Mouse (Mus musculus) embryonic facial prominence, embryonic 11.5 days (tissue): ENCODE results near the gene Lrrc46. TPM values are rescaled to one million over a fixed set of nuclear protein-coding genes. Genes with fewer than 3 reads are reported as not detected.
A peak's percentile ranks its signal among the peaks of the same experiment; 100 is the strongest.

ENCODE experiments used
- ATAC-seq: fragments of 200-750 bp; cut with Nextera tagmentation; replicated peaks from 2 replicates; pipeline ENCODE4 v1.8.0; 2017; ENCODE audit warnings: low read depth; ENCODE audit not compliant: insufficient number of reproducible peaks, low FRiP score, low TSS enrichment
- DNase-seq: peaks from one replicate; pipeline ENCODE4 v3.0.0-alpha.2; 2015; ENCODE audit warnings: low spot score
- H3K27ac ChIP-seq: fragments of 300-500 bp; sonication (generic); replicated peaks from 2 replicates; pipeline ENCODE4 v1.5.1; 2014; ENCODE audit warnings: mild to moderate bottlenecking, low read depth, low read length, control low read depth
- H3K27me3 ChIP-seq: fragments of 300-500 bp; sonication (generic); 2 replicates; pipeline ENCODE4 v1.6.1; 2014; ENCODE audit warnings: mild to moderate bottlenecking, low read length, moderate library complexity, mixed read lengths; ENCODE audit not compliant: control insufficient read depth, insufficient read depth
- H3K36me3 ChIP-seq: fragments of 300-500 bp; sonication (generic); replicated peaks from 2 replicates; pipeline ENCODE4 v1.6.1; 2014; ENCODE audit warnings: low read depth, mild to moderate bottlenecking, low read length, moderate library complexity, mixed read lengths; ENCODE audit not compliant: control insufficient read depth, insufficient read depth
- H3K4me1 ChIP-seq: fragments of 300-500 bp; sonication (generic); 2 replicates; pipeline ENCODE4 v1.6.1; 2014; ENCODE audit warnings: low read length, mixed read lengths; ENCODE audit not compliant: control insufficient read depth, insufficient read depth
- H3K4me2 ChIP-seq: fragments of 300-500 bp; sonication (generic); 2 replicates; pipeline ENCODE4 v1.6.1; 2014; ENCODE audit warnings: low read depth, mild to moderate bottlenecking, control low read depth, low read length, moderate library complexity
- H3K4me3 ChIP-seq: fragments of 300-500 bp; sonication (generic); 2 replicates; pipeline ENCODE4 v1.5.1; 2014; ENCODE audit warnings: low read depth, low read length, control low read depth
- H3K9ac ChIP-seq: fragments of 300-500 bp; sonication (generic); replicated peaks from 2 replicates; pipeline ENCODE4 v1.6.1; 2014; ENCODE audit warnings: mild to moderate bottlenecking, control low read depth, low read length
- H3K9me3 ChIP-seq: fragments of 300-500 bp; sonication (generic); replicated peaks from 2 replicates; pipeline ENCODE4 v1.6.1; 2016; ENCODE audit warnings: mild to moderate bottlenecking, low read length, inconsistent platforms, mixed read lengths; ENCODE audit not compliant: control insufficient read depth
- WGBS: fragments of 180-500 bp; shearing (Covaris S2); extraction: QIAGEN DNeasy Blood & Tissue Kit; methylation state at CpG from one replicate; pipeline ENCODE4 v1.1.7; 2014; 5-methylcytosine and 5-hydroxymethylcytosine counted together
- polyA plus RNA-seq: library from polyadenylated mRNA; unstranded; fragments of >200 nt; fragmentation: Nextera tagmentation; extraction: Ambion mirVana; gene quantifications from 2 replicates; pipeline ENCODE4 v1.2.1, GENCODE M21; 2014

The Lrrc46 gene
- polyA plus RNA-seq, 1 experiment from 2014 or later, result 1.1 TPM

DNA sequence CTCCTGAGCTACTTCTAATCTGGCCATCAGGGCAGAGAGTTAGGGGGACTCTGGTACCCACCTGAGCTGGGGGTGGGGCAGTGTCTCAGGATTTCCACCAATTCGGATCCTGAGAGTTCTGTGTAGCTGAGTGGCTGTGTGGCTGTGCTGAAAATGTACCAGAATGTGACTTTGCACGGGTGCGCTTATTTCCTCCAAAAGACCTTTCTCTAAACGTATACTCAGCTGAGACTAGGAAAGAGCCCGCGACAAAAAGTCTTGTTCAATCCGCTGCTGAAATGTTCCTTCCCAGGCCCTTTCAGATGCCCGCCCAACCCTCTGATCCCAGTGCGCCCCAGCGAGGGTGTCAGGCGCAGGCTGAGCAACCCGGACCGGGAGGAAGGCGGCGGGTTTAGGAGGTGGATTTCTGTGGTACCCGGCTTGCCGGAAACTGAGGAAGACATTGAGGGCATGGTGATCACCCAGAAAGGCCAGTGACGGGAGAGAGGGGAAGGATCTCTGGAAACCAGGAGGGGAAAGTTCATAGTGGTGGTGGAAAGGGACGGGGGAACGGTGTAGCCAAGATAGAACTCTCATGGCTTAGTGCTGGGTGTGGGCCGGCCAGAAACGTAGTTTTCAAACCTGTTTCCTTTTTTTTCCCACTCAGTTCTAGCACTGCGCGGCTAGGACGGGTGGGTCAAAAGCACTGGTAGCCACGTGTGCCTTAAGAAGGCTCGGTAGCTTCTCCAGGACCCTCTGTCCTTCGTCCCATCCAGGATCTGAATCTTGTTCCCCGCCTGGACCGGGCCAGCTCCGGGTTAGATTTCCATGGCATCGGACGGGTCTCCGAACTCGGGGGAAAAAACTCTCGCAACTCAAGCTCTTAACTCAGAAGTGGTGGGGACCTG is 23.3 kb downstream of the Lrrc46 start:
- Histone ChIP-seq H3K9ac (no peak overlapping the region), H3K27me3 (peaks cover 66% of the 10 kb centered on the region), H3K4me2 (peak overlapping the region; percentile 54), H3K36me3 (no peaks in the 10 kb centered on the region), H3K4me1 (peaks cover 8% of the 10 kb centered on the region), H3K4me3 (peak overlapping the region; percentile 39), H3K27ac (no peak overlapping the region), H3K9me3 (no peaks in the 10 kb centered on the region)
- 1% methylated on average over 36 of the region's 36 CpGs for WGBS
- ATAC-seq, result no peak
- no peak for DNase-seq

DNA sequence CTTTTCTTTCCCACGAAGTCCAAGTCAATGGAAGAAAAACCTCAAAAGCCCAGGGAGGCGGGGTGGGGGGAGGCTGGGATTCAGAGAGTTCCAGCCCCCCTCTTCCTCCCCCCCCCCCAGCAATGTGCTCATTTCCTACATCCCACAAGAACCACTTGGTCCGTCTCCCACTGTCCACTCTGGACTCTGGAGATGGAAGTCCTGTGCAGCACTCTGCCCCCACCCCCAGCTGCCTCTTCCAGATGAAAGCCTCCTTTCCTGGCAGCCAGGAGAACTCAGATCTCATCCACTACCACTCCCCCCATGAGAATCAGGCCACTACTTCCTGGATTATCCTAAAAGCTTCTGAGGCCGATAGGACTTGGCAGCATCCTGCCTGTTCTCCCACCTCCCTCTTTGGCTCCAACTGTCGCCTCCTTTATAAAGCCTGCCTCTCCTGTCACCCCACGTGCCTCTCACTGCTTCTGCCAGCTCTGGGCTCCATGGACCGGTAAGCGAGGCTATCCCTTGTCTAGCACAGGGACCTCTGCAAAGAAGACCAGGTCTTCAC is 28.0 kb downstream of the Lrrc46 start, which contains the start of gene Sp6:
TSS of gene Sp6 (plus strand) at position 274 of the 550 bp plus-strand sequence.
- H3K27me3 ChIP-seq, result peaks cover 23% of the 10 kb centered on the region
- no peaks in the 10 kb centered on the region for H3K36me3 ChIP-seq
- 33% methylated on average over 8 of the region's 8 CpGs for WGBS
- no peak for DNase-seq
- ATAC-seq, result no peak
- H3K9ac ChIP-seq, result no peak within 1 kb of the TSS
- no peak within 1 kb of the TSS for H3K4me2 ChIP-seq
- no peaks in the 10 kb centered on the region for H3K4me1 ChIP-seq
- no peak within 1 kb of the TSS for H3K4me3 ChIP-seq
- H3K9me3 ChIP-seq, result no peaks in the 10 kb centered on the region
- no peak within 1 kb of the TSS for H3K27ac ChIP-seq

DNA sequence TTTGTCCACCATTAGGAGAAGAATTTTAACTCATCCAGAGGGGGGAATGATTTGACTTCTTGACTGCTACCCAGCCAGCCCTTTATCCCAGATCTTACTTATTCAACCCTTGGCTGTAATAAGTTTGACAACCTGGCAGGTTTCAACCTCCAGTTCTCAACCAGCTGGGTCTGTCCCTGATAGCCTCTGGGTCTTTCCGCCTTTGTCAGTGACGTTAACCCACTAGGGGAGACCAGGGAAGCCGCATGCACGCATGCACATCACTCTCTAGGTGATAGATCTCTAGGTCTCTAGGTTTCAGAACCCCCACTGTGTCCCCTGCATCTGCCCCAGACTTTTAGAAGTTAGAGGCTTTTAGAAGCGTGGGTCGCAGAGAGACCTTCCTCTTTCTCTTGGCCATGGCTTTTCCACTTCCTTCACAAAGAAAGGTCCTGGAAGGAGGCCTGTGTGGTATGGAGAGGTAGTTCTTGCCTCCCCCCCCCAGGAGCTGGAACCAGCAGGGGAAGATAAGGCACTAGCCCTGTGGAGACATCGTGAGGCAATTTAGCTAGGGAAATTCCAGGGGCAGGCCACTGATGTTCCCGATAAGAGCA is 31.9 kb downstream of the Lrrc46 start:
- Histone ChIP-seq H3K4me1 (no peaks in the 10 kb centered on the region), H3K4me2 (no peak overlapping the region), H3K27ac (no peak overlapping the region), H3K9me3 (no peaks in the 10 kb centered on the region), H3K9ac (no peak overlapping the region), H3K4me3 (no peak overlapping the region), H3K36me3 (no peaks in the 10 kb centered on the region), H3K27me3 (peaks cover 3% of the 10 kb centered on the region; the same call in 1 of the 2 replicates)
- ATAC-seq (no peak), DNase-seq (no peak)
- 56% methylated on average over 8 of the region's 8 CpGs for WGBS

DNA sequence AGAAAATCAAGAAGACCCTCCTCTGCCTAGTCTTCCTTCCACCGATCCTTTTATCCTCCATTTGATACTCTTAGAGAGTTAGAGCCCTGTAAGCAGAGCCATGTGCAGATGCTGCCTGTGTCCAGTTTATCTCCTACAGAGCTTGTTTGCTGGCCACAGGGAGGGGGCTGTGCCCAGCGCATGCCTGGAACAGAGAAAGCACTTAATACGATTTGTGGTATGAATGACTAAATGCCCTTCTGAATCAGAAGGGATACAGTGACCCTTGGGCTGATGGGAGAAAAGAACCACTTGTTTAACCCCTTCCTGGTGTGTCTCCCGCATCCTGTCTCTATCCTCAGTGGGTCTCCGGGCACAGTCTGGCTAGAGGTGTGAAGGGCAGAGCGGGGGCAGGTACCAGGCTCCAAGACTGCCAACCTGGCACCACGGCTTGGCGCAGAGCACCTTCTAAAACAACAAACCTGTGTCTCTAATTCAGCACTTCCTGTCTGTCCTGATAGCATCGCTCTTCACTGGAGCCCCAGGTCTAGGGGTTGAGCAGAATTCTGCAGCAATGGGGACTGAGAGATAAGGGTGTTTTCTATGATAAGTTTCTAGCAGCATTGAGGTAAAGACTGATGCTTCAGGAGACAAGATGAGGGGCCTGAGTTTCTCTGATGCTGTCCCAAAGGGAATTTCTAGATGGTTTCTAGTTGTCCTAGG is 34.0 kb downstream of the Lrrc46 start:
- Histone ChIP-seq H3K4me3 (no peak overlapping the region), H3K27ac (no peak overlapping the region), H3K9me3 (no peaks in the 10 kb centered on the region), H3K36me3 (no peaks in the 10 kb centered on the region), H3K27me3 (peaks cover 3% of the 10 kb centered on the region; the same call in 1 of the 2 replicates), H3K4me2 (no peak overlapping the region), H3K4me1 (no peaks in the 10 kb centered on the region), H3K9ac (no peak overlapping the region)
- DNase-seq (no peak), ATAC-seq (no peak)
- 61% methylated on average over 9 of the region's 9 CpGs for WGBS

DNA sequence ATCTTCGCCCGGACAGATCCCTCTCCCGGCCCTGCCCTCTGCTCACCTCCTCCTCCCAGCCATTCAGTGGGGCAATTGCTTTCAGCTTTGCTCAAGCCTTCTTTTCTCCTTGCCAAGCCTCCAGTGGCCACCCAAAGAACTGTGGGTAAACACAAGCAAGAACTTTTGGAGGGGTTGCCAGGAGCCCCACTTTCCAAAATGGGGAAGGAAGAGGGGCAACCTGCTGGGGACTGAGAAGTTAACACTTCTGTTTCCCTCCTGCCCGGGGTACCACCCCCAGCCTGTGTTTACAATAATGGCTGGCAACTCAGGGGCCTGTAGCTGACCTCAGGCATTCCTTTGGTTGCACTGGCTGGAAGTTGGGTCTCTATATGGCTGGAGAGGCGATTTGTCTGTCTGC is 38.0 kb downstream of the Lrrc46 start:
- no peak overlapping the region for H3K4me2 ChIP-seq

DNA sequence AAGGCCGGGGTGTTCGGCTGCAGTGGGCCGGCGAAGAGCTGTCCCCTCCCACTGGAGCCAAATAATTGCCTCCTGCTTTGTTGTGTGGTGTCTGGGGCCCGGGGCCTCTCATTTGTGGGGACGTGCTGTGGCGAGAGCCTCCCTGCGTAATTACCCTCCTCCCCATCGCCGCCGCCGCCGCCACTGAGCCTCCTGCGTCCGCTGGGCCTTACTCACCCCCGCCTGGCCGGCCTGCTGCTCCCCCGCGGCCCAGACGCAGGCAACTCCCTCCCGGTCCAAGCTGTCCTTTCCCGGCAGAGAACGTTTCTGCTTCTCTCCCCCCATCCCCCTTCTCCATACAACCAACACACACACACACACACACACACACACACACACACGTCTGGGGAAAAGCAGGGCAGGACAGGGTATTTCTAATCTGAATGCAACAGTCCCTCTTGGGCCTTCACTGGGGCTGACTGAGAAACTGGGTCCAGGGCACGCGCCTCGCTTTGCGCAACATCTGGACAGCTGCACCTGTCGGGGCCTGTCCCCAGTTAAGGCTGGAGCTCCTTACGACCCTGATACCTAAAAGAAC is 43.7 kb downstream of the Lrrc46 start:
- Histone ChIP-seq H3K27ac (no peak overlapping the region), H3K4me1 (peaks cover 3% of the 10 kb centered on the region; the same call in 1 of the 2 replicates), H3K9ac (peak overlapping the region; percentile 71), H3K36me3 (no peaks in the 10 kb centered on the region), H3K27me3 (peaks cover 11% of the 10 kb centered on the region; the same call in 1 of the 2 replicates), H3K4me3 (peak overlapping the region; percentile 32), H3K4me2 (peak overlapping the region; percentile 63), H3K9me3 (no peaks in the 10 kb centered on the region)
- 0 out of 2 replicates have a peak, but pooled peaks have one; percentile 27 for ATAC-seq
- WGBS, result 4% methylated on average over 30 of the region's 30 CpGs
- DNase-seq, result no peak

More for the DNA sequence above, 38.0 kb downstream of the Lrrc46 start:
- Histone ChIP-seq H3K36me3 (no peaks in the 10 kb centered on the region), H3K9ac (no peak overlapping the region), H3K27me3 (no peaks in the 10 kb centered on the region), H3K9me3 (no peaks in the 10 kb centered on the region), H3K27ac (no peak overlapping the region), H3K4me3 (no peak overlapping the region), H3K4me1 (no peaks in the 10 kb centered on the region)
- ATAC-seq (no peak), DNase-seq (no peak)
- WGBS, result 30% methylated on average over 5 of the region's 5 CpGs

DNA sequence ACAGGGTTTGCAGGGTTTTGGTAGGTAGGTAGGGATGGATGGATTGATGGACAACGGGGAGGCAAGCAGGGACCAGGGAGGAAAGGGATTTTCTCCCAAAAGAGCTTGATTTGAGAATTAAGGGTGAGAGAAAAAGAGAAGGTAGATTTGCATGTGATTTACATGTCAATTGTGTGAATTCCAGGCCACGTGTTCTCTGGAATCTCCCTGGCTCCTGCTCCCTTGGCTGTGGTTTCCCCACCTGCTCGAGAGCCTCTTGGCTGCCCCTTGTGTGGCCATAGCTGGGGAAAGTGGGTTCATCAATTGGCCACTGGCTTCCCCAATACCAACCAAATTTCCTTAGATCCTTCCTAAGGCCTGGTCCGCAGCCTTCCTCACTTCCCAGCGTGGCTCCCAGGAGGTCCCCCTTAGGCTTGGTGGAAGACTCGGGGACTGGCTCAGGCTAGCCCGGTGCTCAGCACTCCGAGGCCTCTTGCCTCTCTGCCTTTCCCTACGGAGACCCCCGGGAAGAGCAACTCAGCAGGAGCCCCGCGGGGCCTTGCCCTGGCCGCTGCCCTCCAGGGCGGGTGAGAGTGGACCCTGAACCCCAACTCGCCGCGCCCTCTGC is 44.3 kb downstream of the Lrrc46 start:
- DNase-seq (no peak), ATAC-seq (peak; percentile 56; the same call in 1 of the 2 replicates)
- H3K27me3 ChIP-seq, result peaks cover 11% of the 10 kb centered on the region; the same call in 1 of the 2 replicates
- H3K36me3 ChIP-seq, result no peaks in the 10 kb centered on the region
- peaks cover 3% of the 10 kb centered on the region; the same call in 1 of the 2 replicates for H3K4me1 ChIP-seq
- WGBS, result 15% methylated on average over 17 of the region's 17 CpGs
- peak overlapping the region; percentile 71 for H3K9ac ChIP-seq
- H3K27ac ChIP-seq, result no peak overlapping the region
- H3K4me3 ChIP-seq, result peak overlapping the region; percentile 32
- peak overlapping the region; percentile 63 for H3K4me2 ChIP-seq
- no peaks in the 10 kb centered on the region for H3K9me3 ChIP-seq
